Mouse (Mus musculus) heart, postnatal 4 days (tissue): ENCODE measurements at regions not wholly inside any gene's neighbourhood (a gene's known extent, or its start where the extent isn't known, plus 50 kb on each side); places are given as distances from the start of the nearest gene placed in this dataset.
"Not testable (repeated sequence)": the region's sequence is repeated elsewhere in the genome, so short reads cannot be mapped to it uniquely, and the experiment has no call there.

Experiments
- DNase-seq: peaks from one replicate; pipeline ENCODE4 v3.0.0; 2021

DNA sequence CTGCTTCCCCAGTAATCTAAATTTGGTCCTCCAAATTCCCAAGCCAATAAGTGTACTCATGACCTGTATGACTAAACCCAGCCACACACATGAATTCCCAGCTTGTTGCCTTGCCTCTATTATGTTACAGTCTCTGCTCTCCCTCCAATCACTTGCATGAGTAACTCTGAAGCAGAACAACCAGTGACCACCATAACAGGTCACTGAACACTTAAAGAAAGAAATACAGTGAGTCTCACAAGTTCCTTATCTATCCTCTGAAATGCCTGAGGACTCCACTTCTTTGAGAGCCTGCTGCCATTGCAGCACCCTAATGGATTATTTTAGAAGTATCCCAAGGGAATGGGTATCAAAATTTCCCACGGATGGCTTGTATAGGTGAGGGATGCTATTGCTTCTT is 909.7 kb downstream of the Sorcs3 start:
- DNase-seq: no peak

DNA sequence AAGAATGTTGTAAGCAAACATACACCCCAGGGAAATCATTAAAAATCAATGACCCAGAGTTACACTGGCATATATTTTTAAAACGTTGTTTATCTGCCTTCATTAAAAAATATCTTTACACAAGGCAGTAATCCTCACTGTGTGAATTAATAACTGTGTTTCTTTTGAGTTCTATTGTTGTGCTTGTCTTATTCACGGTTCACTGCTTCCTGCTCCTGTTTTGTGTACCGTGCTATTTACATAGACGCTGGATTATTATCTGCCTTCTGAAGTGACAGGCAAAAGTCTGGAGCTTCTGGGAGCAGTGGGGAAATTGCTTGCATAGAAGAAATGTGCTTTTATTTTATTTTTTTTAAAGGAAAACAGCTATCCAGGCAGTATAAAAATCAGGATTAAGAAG is 925.8 kb downstream of the Sorcs3 start:
- no peak for DNase-seq

DNA sequence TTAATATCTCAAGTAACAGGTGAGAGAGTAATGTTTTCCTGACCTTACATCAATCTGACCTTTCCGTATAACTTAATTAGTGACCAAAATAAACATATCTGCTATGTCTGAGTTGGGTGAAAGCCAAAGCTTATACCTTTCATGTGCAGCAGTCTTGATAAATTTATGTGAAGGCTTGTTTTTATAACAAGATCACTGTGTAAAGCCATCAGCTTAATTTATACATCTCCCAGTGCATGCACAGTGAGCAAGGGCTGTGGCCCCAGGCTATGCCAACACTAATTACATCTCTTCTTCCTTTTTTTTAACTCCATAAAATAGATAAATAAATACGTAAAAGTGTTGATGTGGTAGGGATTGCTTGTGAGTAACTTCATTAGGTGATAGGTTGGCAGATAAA is 966.3 kb downstream of the Sorcs3 start:
- DNase-seq: no peak

DNA sequence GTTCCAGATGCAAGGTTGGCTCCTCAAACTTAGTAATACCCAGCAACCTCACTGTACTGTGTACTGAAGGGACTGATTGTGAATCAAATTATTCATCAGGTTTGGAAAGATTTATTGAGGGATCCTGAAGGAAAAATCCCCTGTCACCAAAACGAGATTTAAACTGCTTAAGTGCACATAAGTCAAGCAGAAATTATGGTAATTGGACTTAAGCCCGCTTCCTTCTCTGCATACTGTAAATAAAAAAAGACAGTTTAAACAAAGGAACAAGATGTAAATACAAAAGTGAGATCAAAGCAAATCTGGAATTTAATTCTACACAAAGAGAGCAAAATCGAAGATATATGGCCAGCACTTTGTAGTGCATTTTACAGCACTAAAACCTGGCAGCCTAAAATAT is 1002.1 kb downstream of the Sorcs3 start:
- DNase-seq: no peak

DNA sequence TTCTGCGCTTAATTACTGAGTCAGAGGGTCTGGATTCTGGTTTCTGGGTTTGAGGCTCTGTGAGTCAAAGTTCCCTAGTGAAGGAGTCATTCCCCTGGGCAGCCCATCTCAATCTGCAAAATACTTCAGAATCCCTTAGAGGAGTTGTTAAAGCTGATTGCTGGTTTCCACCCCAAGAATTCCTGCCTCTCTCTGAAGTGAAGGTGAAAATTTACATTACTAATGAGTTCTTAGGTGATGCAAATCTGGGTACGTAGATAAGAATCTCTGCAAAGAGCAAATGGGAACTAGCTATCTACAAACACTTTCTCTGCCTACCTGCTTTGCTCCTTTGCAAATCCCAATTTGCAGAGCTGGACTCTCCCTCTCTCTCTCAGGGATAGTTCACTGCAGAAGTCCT is 1036.8 kb downstream of the Sorcs3 start:
- DNase-seq: no peak

DNA sequence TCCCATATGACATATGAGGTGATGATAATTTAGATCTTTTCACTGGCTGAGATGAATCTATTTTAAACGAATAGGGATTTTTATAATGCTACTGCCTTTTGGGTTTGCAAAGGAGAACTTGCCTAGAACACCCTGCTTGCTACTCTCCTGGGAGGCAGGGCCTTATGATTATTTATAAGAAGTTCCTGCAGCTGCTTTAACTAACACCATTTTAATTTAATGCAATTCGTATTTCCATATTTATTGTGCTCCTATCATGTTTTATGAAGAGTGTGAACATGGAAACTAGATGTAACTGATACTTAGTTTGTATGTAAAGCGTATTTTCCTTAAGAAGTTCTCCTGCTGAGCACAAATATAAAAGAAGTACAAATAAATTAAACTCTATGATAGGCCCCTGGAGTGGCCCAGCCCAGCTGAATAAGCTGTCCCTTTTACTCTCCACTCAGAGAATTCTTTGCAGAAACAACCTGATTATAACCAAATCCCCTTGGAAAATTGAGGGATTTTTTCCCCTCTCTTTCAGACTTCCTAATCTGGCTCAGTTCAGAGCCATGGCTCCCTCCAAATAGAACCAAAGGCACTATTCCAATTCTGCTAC is 1039.4 kb downstream of the Sorcs3 start:
- DNase-seq: no peak

DNA sequence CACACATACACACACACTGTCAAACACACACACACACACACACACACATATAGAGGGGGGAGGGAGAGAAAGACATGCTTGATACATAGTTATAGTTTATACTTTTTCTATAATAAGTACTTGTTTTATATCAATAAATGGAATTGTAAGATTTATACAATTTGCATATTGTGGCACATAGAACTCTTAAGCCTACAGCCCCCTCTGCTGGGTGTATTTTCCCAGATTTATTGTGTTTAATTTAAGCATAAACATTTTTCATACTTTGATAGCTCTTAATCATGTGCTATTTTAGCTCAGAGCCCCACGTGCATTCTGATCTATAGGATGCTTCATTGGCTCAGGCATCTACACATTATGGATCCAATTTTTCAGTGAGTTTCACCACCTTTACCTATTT is 1058.8 kb downstream of the Sorcs3 start:
- no peak for DNase-seq

DNA sequence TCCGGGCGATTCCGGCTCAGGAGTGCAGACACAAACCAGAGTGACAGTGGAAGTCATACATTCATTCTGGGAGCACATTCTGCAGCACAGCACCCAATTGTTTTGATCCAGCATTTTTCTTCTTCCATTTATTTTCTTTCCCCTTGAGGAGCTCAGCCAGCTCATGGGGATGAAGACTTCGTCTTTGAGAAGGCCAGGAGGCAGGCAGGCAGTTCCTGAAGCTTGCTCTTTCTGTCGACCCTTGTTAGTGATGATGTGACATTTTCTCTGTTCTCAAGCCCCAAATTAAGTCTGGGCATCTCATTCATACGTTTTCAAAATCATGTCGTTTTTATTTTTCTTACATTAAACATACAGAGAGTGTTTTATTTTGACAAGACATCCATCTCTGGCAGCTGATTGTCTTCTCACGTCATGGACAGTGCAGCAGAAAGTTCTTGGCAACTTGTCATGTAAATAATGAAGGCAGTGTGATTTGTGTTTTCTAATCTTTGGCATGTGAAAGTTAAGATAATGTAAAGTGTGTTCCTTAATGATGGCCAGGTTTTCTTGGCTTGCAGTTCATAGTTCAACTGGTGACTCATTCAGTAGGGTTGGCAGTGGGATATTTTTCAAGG is 1062.1 kb downstream of the Sorcs3 start:
- peak; percentile 4 for DNase-seq

DNA sequence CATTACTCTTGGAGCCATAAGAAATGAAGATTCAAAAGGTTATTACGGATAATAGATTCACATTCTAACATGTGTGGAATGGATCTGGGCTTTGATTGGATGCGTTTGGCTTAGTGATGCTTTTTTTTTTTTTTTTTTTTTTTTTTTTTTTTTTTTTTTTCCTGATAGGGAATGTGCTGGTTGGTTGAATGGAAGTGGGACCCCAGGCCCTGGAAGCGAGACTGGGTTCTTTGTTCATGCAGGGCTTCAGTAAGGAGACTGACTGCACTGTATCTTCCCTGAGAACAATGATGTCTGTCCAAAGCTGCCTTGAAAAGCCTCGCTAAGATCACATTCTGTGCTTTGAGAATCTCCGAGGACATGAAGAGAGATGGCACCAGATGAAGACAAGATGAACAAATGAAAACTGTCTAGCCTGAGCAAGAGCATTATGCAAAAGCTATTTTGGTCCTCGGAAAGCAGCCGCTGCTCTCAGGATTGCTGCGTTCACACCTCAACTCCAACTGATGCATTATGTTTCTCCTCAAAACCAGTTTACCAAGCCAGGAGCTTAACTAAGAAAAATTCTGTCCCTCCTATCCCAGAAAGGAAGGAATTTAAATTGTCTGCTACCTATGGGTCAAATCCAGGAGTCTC is 1076.9 kb downstream of the Sorcs3 start:
- no peak for DNase-seq

DNA sequence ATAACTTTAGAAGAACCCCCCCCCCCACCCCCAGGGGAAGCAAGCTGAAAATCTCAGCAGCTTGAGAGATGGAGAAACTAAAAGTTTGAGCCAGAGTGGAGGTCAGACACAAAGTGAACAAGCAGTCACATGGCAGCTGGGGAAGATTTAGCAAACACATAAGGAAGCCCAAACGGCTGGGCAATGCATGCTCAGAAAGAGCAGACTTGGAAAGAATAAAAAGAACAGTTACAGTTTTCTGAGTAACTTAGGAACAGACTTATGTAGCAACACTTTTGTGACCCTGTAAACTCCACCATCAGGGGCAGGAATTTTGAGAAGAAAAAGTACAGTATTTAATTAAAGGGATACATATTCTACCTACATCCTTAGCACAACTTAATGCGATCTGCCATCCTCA is 1089.2 kb downstream of the Sorcs3 start:
- no peak for DNase-seq

DNA sequence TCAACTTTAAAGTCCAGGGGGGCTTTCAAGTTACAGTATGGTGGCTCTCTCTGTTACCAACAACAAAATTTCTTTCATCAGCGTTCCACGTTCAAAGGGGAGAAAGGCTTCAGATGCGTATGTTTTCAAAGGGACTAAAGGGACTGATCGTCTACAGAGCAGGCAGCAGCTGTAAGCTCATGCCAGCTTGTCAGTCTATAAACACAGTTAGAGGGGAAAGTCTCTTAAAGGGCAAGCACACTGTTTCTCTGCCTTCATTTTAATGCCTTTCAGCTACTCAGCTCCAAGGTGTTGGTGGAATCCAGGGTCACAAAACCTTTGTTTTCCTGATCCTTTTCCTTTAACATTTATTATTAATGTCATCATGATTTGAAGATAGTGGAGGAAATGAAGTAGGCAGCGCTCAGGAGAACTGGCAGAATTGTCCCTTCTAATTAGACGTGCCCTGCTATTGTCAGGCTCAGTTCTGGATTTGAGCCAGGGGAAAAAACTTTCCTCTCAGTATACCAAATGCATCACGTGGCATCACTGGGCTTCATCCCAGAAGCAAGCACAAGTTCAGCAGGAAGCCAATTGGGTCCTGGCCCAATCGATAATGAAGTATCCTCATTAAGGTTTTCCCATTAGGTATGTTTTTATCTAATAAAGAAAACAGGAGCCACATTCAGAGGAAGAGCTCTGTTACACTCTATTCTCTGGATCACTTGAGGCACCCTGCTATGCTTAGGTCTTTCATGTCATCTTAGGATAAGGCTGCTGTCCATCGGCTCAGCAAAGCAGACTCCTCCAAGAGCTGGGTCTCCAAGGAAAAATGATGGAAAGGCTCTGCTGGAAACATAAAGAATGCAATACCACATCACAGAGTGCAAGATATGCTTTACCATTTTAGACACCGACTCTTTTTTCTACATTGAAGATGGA is 1093.8 kb downstream of the Sorcs3 start:
- peak; percentile 53 for DNase-seq

DNA sequence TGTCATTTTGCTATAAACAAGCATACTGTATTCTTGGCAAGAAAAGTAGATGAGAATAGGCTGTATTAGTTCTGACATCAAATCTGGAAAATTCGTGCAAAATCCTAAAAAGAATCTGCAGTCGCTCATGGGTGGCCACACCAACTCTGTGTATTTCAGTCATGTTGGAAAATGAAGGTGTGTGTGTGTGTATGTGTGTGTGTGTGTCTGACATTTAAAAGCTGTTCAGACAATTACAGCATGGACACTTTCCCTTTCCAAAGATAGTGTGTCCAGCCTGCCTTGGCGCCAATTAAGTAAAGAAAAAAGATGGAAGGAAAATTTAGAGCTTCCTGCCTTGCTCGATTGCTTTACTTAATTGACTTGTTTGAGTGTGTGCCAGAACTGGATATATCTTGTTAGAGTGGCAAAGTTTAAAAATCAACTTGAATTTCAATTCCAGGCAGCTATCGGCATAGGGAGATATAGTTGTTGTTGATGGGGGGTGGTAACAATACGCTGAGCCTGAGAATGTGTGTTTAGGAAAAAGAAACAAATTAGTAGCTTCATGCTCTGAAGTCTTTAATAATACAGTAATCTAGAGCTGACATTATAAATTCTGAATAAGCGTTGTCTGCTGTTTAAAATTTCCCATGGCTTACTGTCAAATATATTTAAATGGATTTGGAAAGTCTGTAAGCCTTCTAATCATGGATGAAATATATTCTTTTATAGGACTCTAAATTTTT is 1095.7 kb downstream of the Sorcs3 start:
- DNase-seq: peak; percentile 29

DNA sequence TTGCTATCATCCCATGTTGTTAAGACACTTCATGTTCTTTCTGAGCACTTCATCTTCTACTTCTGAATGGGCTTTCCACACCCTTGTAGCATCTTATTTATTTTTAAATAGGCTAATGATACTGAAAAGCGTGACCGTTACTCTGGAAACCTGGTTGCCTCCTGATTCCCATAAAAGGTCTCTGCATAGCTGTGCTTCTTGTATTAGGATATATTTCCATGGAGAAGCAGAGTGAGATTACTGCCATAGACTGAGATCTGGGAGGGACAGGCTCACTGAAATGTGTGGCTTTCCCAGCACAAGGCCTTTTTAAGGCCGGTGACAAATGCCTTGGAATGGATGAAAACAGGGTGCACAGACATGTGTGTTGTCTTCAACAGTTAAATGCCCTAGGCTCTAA is 1100.0 kb downstream of the Sorcs3 start:
- DNase-seq: no peak

DNA sequence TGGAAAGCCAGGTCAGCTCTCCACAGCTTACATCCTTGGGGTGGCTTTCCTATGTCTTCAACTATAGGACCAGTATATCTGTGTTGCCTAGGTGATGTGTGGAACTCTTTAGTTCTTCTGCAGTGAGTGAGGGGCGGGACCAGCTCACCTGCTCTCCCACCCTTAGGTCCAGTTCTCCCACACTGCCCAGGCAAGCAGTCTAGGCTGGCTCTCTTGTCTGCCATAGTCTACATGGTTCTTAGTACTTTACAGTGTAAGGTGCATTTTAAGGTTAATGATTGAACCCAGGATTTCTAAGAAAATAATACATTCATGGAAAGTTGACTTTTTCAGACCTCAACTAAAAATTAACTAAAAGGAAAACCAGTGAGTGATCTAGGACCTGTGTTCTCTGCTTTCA is 1108.4 kb downstream of the Sorcs3 start:
- no peak for DNase-seq

DNA sequence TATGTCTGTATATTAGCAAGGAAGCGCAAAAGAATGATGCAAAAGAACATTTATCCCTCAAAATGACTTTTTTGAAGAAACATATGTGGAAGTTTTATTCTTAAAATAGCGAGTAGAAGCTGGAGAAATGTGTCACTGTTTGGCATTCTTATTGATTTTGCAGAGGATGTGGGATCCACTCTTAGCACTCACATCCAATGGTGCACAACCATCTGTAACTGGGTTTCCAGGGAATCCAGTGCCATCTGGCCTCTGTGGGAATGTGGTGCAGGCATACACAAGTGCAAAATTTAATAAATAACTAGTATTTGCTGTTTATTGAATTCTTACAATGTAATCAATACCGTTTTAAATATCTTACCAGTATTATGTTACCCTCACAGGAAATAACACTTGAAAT is 1153.8 kb downstream of the Sorcs3 start:
- no peak for DNase-seq

DNA sequence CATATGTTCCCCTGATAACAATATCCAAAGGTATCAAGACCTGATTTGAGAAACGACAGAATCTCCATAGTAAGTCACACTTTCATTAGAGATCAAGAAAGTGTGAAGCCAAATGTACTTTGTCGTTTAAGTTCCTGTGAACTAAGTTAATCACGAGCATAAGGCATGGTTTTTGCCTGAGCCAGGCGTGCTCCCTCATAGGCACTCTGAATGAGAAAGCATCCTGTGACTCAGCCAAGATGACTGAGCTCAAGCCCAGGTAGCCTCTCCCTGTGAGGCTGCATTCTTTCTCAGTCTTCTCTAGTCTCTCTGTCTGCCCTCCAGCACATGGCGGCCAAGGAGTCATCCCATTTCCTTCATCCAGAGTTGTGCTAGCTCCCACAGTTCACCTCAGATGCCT is 1154.9 kb downstream of the Sorcs3 start:
- no peak for DNase-seq

DNA sequence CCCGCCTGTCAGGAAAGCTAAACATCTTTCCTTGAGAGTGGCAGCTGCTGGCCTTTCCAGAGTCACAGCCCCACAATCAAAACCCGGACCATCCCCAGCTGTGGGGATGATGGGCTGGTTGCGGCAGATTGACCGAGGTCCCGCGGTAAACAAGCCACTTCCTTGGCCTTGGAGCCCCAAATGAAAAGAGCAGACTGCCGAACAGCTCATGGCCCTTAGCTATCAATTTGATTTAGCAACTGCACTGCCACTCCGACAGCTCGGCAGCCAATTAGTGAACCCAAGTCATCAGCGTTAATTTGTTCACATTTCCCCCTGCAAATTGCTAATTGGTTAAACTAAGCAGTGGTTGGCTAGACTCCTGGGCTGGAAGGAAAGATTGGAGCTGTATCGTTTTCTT is 1155.3 kb downstream of the Sorcs3 start:
- not testable (repeated sequence) for DNase-seq

DNA sequence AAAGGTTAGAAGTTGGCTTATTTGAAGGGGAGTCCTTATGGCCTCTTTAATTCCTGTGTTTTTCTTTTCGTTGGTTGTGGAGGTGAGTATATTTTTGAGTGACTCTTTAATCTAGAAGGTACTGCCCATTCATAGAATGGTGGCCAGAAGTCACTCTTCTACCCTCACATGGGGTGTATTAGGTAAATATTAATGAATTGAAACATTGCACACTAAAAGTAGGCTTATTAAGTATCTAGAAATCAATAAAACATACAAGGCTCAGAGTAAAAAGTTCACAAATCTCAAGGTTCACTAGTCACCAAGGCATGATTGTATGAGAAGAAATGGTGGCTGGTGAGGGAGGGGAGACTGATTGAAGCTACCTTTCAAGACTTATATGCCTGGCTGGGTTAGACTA is 1167.1 kb downstream of the Sorcs3 start:
- no peak for DNase-seq

DNA sequence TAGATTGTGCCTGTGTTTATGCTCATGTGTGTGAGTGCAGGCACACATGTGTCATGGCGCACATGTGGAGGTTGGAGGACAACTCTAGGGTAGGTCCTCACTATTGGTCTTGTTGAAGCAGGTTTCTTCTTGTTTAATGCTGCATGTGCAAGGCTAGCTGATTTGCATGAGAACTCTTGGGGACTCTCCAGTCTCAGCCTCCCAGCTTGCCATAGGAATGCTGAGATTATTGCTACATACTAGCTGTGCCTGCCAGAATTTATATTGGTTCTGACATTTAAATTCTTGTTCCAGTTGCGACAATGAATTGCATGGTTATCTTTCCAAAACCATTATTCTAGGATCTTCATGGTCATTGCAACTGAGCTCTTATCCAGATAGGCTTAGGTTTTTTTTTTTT is 1168.5 kb downstream of the Sorcs3 start:
- no peak for DNase-seq

DNA sequence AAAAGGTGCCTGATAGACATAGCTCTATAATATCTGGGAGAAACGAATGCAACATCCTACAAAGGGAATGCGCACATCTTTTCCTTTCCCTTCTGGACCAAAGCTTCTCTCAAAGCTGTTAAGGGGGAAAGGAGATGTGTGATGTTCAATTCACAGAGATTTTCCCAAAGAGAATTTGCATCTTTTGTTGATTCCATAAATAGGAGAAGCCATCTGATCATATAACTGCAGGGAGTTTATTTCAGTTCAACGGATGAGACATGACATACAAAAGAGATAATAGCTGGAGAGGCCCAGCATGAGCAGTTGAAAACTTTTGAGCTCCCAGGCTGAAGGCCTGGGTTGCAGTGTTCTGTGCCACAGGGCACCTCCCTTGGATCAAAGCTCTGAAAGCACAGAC is 1169.1 kb downstream of the Sorcs3 start:
- no peak for DNase-seq

DNA sequence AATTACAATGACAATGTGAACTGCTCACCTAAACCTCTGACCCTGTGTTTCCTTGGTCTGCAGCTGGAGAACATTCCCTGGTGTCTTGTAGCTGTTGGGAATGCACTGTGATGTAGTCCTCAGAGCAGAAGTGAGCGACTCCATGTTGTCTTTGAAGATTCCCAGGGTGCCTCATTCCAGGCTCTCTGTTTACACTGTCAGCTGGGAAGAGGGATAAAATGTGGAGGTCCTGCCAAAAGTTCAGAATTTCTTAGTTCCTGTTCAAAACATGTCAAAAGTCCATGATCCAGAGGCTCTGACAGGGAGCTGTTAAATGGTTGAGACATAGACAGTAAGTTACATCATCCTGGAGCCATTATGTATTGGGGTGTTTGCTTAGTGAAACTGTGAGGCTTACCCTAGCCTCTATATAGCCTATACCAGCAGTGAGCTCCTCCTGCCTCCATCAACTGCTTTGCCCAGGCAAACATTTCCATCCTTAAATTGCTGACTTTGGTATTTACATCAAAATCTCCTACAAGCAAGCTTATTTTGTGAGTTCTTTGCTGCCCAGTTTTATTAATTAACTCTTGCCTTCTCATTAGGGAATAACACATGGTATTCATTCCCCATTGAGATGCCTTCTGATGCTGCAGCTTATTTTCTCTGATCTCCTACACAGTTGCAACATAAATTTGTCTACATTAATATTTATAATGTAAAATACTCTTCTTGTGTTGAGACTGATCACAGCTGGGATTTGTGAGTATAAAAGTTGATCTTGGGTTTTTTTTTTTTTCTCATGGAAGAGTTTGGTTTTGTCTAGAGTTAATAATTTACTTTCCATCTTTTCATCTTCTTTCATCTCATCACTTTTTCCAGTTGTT is 1170.2 kb downstream of the Sorcs3 start:
- no peak for DNase-seq

DNA sequence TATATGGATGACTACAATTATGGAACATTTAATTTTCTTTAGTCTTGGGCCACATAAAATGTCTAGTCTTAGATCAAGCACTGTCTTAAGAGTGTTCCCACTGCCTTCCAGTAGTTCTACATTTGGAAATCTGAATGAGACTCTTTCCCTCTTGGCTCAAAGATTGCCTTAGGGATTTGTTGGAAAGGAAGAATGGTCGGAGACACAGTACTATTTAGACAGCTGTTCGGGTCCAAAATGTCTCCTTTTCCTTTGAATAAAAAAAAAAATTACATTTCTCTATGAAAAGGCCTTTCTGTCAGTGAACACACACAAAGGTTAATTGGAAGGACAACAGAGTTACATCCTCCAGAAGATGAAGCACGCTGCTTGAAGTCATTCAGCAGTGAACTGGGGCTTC is 1173.8 kb downstream of the Sorcs3 start:
- DNase-seq: no peak
